Mouse (Mus musculus) adrenal gland, adult 8-10 months (tissue): ENCODE measurements around the gene Zxdc. TPM values are rescaled to one million over a fixed set of nuclear protein-coding genes. Genes with fewer than 3 reads are reported as not detected.

Experiments
- DNase-seq: peaks from one replicate; pipeline ENCODE4 v3.0.0; 2022
- total RNA-seq, 4 experiments: library from RNA; stranded (reverse); gene quantifications; 2 replicates each; pipeline ENCODE4 v1.2.4; 2022

Gene Zxdc
- total RNA-seq, 4 experiments from 2014 or later: 23.2 to 35.3 (median 27.3) TPM

DNA sequence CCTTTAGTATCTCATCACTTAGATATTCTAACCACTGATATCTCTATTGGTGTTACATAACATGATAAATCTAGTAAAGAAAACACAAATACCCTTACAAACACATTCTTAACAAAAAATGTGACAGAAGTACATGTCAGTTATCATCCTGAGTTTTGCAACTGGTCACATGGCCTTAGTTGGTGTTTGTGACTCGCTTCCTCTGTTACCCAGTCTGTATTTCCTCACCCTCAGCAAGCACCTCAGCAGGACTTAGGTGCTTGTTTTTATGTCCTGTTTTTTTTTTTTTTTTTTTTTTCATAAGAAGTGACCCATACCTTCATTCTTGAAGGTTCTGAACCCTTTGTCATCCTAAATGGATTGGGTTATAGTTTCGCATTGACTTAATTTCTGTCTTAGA lies 8.4 kb downstream of the Zxdc start:
- DNase-seq: no peak

DNA sequence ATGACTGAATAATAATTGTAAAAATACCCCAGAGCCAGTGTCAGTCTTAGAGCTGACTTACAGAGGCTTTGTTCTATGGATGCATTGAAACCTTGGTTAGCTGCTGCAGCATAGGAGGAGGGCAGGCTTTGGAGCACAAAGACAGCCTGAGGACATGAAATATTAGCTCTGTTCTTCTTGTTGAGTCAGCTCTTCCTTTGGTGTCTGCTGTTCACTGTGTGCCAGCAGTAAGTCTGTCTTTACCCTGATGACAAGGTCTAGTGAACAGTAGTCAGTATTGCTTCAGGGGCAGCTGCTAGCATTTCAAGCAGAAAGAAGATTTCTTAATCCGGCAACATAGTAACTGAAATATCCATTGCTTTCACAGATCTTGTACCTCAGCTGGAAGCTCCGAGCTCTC lies 12.2 kb downstream of the Zxdc start:
- peak; percentile 36 for DNase-seq

DNA sequence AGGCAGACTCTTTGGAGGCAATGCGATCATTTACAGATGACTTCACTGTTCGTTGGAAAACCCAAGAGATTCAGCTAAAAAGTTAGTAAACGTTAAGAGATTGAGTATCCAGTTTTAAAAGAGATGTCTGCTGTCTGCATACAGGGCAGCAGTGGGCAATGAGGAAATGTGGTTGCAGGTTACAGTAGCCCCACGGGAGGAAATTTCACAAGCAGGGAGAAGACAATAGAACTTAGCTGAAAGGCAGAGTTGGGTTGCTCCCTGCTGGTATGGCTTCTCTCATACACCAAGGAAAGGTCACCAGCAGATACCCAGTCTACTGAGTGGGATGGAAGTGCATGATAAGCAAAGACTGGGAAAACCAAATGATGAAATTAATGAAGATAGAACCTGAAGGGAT lies 21.3 kb downstream of the Zxdc start:
- no peak for DNase-seq

DNA sequence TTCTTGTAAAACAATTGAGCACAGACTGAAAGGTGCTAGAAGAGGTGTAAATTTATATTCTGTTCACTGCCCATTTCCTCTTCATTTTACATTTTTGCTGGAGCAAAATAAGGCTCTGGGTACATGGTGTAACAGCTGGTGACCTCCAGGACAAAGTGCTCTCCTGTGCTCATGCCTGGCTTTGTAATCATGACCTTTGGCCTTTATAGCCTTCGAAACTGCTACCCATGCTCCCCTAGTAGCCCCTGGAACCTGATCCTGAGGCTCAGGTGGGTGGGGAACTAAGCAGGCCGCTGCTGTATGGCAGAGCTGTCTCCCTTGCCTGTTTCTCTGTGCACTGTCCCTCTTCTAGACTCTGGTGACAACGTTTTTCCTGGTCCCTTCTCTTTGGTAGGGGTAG lies 24.7 kb downstream of the Zxdc start:
- no peak for DNase-seq

DNA sequence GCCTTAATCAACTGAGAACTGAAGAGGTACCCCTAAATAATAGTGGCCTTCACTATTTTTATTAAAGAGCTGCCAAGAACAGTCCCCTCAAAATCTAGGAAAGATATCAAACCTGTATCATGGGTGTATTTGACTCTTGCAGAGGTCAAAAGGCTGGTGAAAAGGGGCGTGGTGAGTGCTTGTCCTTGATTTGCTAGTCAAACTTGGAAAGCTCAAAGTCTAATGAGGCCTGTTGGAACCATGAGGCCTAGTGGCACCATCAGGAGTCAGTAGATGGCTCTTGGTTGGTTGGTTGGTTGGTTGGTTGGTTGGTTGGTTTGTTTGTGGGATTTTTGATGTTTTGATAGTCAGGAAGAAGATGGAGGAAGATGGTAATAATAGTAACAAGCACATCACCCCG lies 26.5 kb downstream of the Zxdc start:
- DNase-seq: no peak

DNA sequence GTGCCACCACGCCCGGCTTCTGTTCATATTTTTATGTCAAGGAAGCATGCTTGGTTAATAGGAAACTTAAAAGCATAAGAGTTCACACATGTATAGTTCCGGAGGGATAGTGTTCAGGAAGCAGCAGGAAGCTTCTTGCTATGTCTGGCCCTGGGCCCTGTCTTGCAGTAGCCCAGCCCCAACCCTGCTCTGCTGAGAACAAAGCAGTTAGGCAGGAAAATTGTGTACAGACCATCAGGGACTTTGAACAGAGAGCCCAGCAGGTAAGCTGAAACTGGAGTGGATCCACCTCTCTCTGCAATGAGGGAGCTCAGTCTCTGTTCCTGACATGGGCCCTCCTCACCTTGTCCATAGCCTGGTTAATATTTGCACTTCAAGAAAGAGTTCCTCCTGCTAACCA lies 28.0 kb downstream of the Zxdc start:
- no peak for DNase-seq

DNA sequence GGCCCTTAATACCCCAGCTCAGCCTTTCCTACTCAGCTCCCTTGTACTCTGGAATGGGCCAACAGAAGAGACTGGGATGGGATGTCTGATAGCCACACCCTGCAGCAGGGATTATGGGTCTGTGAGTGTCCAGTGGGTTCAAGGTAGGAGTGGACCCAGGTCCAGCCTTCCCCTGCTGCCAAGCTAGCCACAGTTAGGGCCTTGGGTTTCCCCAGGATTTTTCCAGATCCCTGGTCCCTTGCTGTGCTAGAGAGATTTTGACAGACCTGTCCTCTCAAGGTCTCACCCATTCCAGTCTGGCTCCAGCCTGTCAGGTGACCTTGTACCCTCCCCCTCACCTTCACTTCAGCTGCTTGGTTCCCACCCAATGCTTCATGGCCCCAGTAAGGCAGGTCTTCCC lies 39.3 kb downstream of the Zxdc start:
- peak; percentile 16 for DNase-seq

DNA sequence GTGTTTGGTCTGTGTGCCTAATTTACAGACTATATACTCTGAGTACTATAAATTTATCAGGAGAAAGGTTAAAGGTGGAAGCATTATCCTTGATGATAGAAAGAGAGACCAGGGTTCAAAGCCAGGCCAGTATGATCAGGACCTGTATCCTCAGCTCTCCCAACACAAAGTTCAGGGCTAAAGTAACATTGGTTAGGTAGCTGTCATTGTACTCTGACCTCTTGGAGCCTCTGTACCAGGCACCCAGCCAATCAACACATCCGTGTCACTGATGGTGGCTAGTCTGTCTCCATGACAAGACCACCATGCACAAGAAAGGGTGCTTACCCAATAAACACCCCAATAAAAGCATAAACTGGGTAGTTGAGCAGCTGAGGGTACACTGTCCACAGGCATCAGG lies 41.7 kb downstream of the Zxdc start:
- no peak for DNase-seq

DNA sequence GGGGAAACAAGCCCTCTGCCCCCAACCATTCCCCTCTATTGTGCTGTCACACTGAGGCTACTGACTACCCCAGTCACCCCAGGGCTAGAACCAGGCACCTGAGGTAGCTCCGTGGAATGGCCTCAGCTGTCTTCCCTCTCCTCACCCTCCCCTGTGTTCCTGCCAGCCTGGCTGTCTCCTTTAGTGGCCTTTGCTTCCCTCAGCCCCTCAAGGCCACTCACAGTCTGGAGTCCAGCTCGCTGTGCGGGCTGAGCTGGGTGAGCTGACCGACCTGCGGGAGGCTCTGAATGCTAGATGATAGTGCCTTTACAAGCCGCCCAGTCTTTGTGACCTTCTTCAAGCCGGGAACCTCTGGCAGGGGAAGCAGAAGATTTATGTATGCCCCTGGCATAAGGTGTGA lies 42.6 kb downstream of the Zxdc start:
- peak; percentile 52 for DNase-seq

DNA sequence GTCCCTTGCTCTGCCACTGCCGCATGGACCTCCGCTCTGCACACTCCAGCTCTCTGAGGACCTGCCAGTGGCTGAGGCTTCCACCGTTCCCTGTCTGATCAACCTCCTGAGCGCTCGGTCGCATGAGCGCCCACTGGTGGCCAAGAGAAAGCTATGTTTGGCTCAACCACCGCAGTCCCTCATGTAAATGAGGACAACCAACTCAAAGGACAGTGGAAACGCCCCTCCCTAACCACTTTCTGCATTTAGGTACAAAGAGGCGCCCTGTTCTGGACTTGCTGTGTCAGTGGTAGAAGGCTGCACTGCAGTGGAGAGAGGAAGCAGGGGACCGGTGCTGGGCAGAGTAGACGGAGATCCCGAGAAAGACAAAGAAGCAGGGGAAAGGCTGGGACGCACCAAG lies 53.3 kb downstream of the Zxdc start:
- DNase-seq: peak; percentile 73

DNA sequence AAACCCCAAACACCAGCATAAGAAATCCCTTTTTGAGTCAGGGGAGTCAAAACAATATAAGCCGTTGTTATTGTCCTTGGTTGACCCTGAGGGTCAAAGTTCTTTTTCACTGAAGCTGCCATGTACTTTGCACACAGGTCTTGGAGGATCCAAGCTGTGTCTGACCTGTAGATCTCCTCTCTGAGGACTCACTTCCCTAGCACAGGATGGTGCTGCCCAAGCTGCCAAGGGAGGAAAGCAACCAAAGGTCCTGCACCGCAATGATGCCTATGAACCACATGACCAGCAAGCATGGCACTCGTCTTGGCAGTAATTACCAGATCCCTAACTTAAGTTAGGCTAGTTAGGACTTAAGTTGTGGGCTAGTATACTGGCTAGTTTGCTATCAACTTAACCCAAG lies 56.1 kb downstream of the Zxdc start:
- no peak for DNase-seq

DNA sequence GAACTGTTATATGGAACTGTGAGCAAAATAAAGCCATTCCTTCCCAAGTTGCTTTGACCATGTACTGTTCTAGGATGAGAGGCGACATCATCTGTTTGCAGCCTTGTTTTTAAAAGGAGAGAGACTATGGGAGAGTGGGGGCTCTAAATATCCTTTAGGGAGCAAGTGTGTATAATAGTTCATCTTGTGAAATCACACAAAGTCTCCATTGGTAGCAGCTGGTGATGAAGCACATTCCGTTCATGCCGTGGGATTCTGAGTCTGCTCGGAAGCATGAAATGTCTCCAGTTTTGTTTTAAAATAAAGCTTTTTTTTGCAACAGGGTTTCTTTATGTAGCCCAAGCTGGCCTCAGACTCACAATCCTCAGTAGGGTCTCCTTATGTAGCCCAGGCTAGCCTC lies 56.7 kb downstream of the Zxdc start:
- DNase-seq: no peak

DNA sequence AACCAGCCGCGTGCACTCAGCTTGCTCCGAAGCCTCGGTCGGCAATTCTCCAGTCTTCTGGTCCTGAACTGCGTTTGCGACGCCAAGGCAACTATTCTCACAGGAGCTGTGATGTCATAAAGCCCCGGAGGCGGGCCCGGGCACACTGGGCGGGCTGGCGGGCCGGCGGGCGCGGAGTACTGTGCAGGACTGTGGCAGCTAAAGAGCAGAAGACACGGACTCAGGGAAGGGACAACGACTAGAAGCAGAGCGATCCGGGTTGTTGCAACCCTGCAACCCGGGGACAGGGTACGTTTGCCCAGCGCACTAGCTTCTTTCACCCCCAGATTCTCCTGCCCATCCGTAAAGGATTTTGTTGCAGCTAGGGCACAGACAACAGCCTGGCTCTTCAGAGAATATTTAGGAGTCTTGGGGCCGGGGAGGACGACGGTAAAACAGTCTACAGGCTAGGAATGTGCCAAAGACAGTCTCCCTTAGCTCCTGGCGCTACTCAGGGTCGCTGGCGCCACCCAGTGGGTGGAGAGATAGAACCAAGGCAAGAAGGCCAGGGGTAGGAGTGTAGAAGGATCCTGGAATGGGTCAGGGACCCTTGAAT lies 59.2 kb downstream of the Zxdc start, which contains the start of gene Cfap100:
Gene Cfap100, minus strand, starts transcription at position 418 of the 595 bp plus-strand sequence.
- peak; percentile 74 for DNase-seq

DNA sequence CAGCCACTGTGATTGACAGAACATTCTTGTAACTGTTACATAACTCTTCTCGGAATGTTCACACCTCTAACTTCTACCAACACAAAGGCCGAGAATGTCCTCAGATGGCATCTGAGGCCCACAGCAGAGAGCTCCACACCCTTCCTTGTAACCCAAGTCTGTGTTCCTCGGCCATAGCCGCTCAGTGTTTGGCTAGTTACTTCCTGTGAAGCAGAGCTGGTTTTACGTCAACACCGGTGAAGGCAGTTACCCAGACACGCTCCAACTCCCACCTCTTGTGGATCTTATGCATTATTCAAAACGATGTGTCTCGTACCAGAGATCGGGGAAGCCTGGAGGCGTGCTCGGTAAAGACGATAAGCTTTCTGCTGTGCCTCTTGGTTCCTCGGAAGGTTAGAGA lies 60.6 kb downstream of the Zxdc start:
- no peak for DNase-seq

DNA sequence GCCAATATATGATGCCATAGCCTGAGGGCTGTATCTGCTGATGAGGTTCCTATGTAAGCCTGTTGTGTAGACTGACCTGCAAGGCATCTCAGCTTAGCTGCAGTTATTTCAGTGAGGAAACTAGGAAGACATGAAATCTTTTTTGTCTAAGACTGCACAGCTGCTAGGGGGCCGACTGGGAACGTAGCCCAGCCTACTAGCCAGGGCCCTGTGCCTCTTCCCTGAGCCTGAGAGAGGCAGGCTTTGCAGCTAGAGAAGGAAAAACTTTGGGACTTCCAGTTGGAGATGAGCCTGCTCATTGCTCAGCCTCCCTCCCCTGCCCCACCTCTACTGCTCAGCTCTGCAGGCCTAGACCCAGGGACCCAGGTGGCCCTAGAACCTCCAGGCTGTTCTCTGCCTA lies 62.2 kb downstream of the Zxdc start:
- no peak for DNase-seq

DNA sequence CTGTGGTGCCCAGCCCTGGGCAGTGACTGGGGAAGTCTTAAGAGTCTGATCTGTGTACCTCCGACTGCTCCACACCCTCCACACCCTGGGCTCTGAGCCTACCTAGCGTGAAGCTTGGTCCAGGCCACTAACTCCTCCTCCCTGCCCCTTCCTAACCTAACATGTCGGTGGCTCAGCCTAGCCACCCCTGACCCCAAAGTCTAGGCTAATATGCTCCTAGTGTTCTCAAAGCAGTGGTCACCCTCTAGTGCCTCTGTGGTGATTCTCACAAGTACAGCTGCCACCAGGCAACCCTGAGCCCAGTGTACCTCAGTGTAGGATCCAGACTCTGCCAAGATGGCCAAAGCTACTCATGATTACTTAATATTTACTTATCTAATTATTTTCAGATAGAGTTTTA lies 65.4 kb downstream of the Zxdc start:
- DNase-seq: no peak

DNA sequence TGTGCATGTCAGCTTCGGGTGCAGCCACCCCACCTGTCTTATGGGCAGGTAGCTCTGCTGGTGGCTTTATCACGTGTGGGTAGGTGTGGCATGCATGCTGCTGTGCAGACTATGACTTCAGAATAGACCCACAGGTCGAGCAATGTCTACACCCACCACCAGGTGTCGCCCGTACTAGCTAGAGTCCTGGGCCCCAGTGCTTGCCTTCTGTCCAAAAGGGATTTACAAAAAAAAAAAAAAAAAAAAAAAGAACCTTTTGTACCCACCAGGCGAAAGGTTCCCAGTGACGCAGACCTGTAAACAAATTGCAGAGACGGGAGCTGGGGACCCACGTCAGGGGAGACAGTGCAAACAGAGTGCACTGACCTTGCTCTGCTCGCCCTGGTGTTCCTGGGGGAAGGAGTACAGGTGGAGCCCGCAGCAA lies 65.9 kb downstream of the Zxdc start:
- peak; percentile 68 for DNase-seq

DNA sequence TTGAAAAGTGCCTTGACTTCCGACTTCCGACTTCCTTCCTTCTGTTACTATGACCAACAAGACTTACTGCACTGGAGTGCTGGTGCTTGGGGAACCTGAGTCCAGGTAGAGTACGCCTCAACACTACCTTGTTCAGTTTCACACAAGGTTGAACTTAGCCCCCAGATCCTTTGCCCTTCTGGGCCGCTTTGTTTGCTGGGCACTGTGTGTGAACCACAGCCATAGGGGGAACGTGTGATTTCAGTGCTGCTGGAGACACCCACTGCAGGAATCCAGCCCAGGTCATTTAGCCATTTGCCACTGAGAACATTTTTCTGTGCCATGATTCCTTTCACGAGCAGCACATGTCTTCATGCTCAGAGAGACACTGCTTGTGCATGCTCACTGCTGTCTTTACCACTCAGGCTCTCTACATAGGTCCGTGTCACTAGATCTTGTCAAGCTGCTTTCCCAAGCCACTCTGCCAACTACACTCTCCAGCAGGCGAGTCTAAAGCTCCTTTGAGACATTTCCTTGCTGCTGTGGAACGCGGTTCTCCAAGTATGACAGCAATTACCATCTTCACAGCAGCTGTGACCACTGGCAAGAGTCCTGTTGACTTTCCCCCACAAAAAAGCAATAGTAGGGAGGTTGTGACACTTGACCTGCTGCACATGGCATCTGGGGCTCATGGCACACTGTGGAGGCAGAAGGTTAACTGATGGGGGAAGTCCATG lies 67.1 kb downstream of the Zxdc start:
- no peak for DNase-seq

DNA sequence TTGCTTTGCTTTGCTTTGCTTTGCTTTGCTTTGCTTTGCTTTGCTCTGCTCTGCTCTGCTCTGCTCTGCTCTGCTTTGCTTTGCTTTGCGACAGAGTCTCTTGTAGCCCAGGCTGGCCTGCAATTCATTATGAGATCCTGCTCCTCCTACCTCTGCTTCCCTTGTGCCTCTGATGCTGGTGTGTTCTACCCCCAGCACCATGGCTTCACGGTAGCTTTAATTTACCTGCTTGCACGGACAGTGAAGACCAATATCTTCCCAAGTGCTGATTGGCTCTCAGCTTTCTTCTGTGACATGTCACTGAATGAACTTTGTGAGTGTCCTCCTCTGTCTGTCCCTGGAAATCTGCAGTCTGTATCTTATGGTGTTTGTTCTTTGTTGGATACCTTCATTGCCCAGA lies 67.7 kb downstream of the Zxdc start:
- DNase-seq: no peak

DNA sequence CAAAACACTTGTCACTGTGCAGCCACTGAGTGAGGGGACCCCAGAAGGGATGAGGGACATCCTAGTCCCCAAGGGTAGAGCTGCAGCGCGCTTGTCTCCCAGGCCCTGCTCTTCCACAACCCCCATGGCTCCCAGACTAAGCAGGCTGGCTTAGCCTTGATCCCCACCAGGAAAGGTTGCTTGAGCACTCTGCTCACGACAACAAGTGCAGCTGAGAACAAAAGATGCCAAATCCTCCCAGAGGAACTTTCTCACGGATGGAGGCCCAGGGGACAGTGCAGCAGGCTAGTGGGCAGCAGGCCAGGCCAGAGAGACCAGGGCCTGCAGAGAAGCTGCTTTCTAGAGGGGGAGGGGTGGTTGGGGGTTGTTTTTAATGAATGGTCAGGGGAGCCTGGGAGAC lies 77.6 kb downstream of the Zxdc start:
- DNase-seq: no peak

DNA sequence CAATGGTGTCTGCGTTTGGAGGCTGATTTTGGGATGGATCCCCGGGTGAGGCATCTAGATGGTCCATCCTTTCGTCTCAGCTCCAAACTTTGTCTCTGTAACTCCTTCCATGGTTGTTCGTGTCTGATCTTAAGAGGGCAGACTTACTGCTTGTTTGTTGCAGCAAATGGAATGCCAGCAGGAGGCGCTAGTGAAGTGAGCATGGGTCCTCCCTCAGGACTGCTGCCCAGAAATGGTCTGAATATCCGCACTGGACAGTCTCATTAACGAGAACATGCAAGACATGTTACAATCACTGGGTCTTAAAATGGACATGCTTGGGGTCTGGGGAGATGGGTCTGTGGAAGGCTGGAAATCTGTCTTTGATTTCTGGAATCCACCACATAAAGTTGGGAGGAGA lies 80.9 kb downstream of the Zxdc start:
- DNase-seq: peak; percentile 66

DNA sequence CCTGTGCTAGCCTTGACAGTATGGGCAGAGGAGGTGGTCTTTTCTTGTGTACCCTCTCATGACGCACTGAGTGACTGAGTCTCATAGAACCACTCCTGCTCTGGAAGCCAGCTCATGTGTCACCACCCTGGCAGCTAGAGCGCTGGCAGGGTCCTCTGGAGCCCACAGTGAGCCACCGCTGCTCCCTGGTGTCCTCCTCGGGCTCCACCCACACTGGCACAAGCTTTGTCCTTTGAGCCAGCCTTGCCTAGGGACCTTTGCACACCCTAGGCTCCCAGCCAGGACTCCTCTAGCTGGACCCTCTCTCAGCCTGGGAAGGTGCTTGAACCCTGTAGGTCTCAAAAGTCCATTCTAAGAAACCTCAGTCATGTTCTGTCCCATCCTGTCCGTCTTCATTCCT lies 81.4 kb downstream of the Zxdc start:
- peak; percentile 48 for DNase-seq

DNA sequence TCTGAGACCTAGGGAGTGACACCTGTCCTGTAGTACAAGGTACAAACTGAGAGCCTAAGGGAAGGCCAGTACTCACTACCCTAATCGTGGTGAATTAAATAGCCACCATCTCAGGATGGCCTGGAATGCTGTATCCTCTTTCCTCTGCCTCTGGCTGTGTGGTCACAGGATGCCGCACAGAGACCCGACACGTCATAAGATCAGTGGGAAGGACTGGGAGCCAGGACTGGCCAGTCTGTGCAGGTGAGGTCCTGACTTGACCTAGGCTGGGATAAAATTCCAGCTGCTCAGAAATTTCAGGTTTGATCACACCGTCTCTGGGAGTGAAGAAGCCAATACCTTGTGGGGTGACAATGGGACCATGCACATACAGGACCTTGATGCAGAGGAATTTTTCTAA lies 82.2 kb downstream of the Zxdc start:
- no peak for DNase-seq

DNA sequence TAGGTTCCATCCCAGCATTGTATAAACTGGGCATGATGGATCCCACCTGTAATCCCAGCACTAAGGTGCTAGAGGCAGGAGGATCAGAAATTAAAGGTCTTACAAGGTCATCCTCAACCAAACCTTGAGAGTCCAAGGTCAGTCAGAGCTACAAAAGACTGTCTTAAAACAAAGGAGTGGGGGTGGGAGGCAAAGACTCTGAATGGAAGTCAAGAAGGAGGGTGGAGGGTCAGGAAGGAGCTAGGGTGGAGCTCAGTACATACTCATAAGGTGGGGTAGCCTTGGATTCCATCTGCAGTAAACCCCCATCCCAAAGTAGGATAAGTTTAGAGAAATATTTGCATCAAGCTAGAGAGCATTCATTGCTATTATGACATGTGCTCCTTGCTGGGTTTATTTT lies 83.3 kb downstream of the Zxdc start:
- no peak for DNase-seq
